Mouse (Mus musculus) small intestine, adult 2 months (tissue): ENCODE measurements around the gene Arfrp1. TPM values are rescaled to one million over a fixed set of nuclear protein-coding genes. Genes with fewer than 3 reads are reported as not detected.

ENCODE experiments used
- H3K27ac ChIP-seq: fragments of 200-500 bp; 2 replicates; pipeline ENCODE4 v1.5.1; 2012; ENCODE audit warnings: low read depth, low read length, control low read depth, inconsistent platforms; ENCODE audit not compliant: insufficient read depth
- H3K27me3 ChIP-seq: fragments of 200-500 bp; 2 replicates; pipeline ENCODE4 v1.6.1; 2012; ENCODE audit warnings: mild to moderate bottlenecking, moderate library complexity, low read length, inconsistent platforms; ENCODE audit not compliant: control insufficient read depth, insufficient read depth
- H3K36me3 ChIP-seq: fragments of 200-500 bp; 2 replicates; pipeline ENCODE4 v1.6.1; 2012; ENCODE audit warnings: mild to moderate bottlenecking, low read length, control low read depth, inconsistent platforms; ENCODE audit not compliant: control insufficient read depth, insufficient read depth
- H3K4me1 ChIP-seq: fragments of 200-500 bp; 2 replicates; pipeline ENCODE4 v1.6.1; 2012; ENCODE audit warnings: low read length, inconsistent platforms, mixed read lengths; ENCODE audit not compliant: control insufficient read depth, insufficient read depth, insufficient read length
- H3K4me3 ChIP-seq: fragments of 200-500 bp; 2 replicates; pipeline ENCODE4 v1.5.1; 2012; ENCODE audit warnings: low read depth, mild to moderate bottlenecking, control low read depth, inconsistent platforms, low read length, moderate library complexity
- CTCF ChIP-seq: fragments of 200-500 bp; IDR thresholded peaks from 2 replicates; pipeline ENCODE4 v1.5.1; 2012; ENCODE audit warnings: low read depth, mild to moderate bottlenecking, control low read depth, inconsistent platforms, low read length, moderate library complexity, mixed read lengths; ENCODE audit not compliant: insufficient replicate concordance, insufficient read length; ENCODE audit errors: extremely low read depth
- POLR2A ChIP-seq: fragments of 200-500 bp; IDR thresholded peaks from 2 replicates; pipeline ENCODE4 v1.6.1; 2012; ENCODE audit warnings: low read depth, mild to moderate bottlenecking, control low read depth, inconsistent platforms, low read length, moderate library complexity
- WGBS: fragments of 180-500 bp; shearing (Covaris S2); methylation state at CpG from one replicate; pipeline ENCODE4 v1.1.7; 2018; 5-methylcytosine and 5-hydroxymethylcytosine counted together
- polyA plus RNA-seq: library from polyadenylated mRNA; depleted of rRNA; stranded (reverse); fragments of >200 nt; gene quantifications from 2 replicates; pipeline ENCODE4 v1.2.3, GENCODE M21; 2012

Gene Arfrp1
- polyA plus RNA-seq, 1 experiment = 23.5 TPM

GRCm38 (mm10) chr2:181377230-181377629, 12.0 kb upstream of the Arfrp1 start:
- TF ChIP-seq POLR2A (no peak), CTCF (no peak)
- 53% methylated on average over 2 of the region's 2 CpGs for WGBS
- Histone ChIP-seq H3K27me3 (no peaks in the 10 kb centered on the region), H3K4me3 (no peak overlapping the region), H3K36me3 (peaks cover 39% of the 10 kb centered on the region), H3K27ac (0 out of 2 replicates have a peak overlapping the region, but pooled peaks have one; percentile 7), H3K4me1 (peaks cover 2% of the 10 kb centered on the region; the same call in 1 of the 2 replicates)

- Histone ChIP-seq H3K36me3 (peaks cover 32% of the 10 kb centered on the region), H3K27me3 (no peaks in the 10 kb centered on the region), H3K4me3 (no peak overlapping the region), H3K4me1 (peaks cover 2% of the 10 kb centered on the region; the same call in 1 of the 2 replicates), H3K27ac (no peak overlapping the region)
- TF ChIP-seq CTCF (no peak), POLR2A (no peak)
- WGBS = 93% methylated on average over 2 of the region's 2 CpGs
Measured at GRCm38 (mm10) chr2:181375787-181376186, 10.6 kb upstream of the Arfrp1 start.

- Histone ChIP-seq H3K4me1 (0 out of 2 replicates have a peak, but pooled peaks cover 8% of the 10 kb centered on the region), H3K27me3 (no peaks in the 10 kb centered on the region), H3K4me3 (no peak overlapping the region), H3K36me3 (peaks cover 13% of the 10 kb centered on the region), H3K27ac (no peak overlapping the region)
- TF ChIP-seq CTCF (no peak), POLR2A (no peak)
- whole genome bisulfite sequencing = 96% methylated on average over 5 of the region's 5 CpGs
Measured at GRCm38 (mm10) chr2:181370001-181370400, 4.8 kb upstream of the Arfrp1 start.

GRCm38 (mm10) chr2:181365655-181366075, 461 bp upstream of the Arfrp1 start:
- TF ChIP-seq CTCF (no peak), POLR2A (no peak)
- Histone ChIP-seq H3K4me1 (peaks cover 12% of the 10 kb centered on the region; the same call in 1 of the 2 replicates), H3K27ac (peak overlapping the region; percentile 78), H3K27me3 (no peaks in the 10 kb centered on the region), H3K36me3 (peaks cover 22% of the 10 kb centered on the region), H3K4me3 (peak overlapping the region; percentile 98)
- under 1% methylated on average over 20 of the region's 20 CpGs for WGBS

- no peaks in the 10 kb centered on the region for H3K27me3 ChIP-seq
- 5% methylated on average over 14 of the region's 14 CpGs for WGBS
- peak overlapping the region; percentile 98 for H3K4me3 ChIP-seq
- H3K36me3 ChIP-seq = peaks cover 26% of the 10 kb centered on the region
- peaks cover 12% of the 10 kb centered on the region; the same call in 1 of the 2 replicates for H3K4me1 ChIP-seq
- TF ChIP-seq CTCF = no peak
- TF ChIP-seq POLR2A = no peak
- no peak overlapping the region; the same call in 1 of the 2 replicates for H3K27ac ChIP-seq
Measured at GRCm38 (mm10) chr2:181364487-181364859, 731 bp downstream of the Arfrp1 start.

GRCm38 (mm10) chr2:181363946-181364345, 1.3 kb downstream of the Arfrp1 start:
- TF ChIP-seq POLR2A = no peak
- no peak for TF ChIP-seq CTCF
- 81% methylated on average over 3 of the region's 3 CpGs for WGBS

GRCm38 (mm10) chr2:181356780-181357179, 8.4 kb downstream of the Arfrp1 start:
- Histone ChIP-seq H3K36me3 (peaks cover 47% of the 10 kb centered on the region), H3K4me1 (no peaks in the 10 kb centered on the region), H3K27me3 (no peaks in the 10 kb centered on the region), H3K4me3 (no peak overlapping the region), H3K27ac (no peak overlapping the region)
- WGBS = 84% methylated on average over 3 of the region's 3 CpGs
- no peak for TF ChIP-seq CTCF
- no peak for TF ChIP-seq POLR2A

More at GRCm38 (mm10) chr2:181363946-181364345, 1.3 kb downstream of the Arfrp1 start:
- no peaks in the 10 kb centered on the region for H3K27me3 ChIP-seq
- H3K4me3 ChIP-seq = no peak overlapping the region
- H3K27ac ChIP-seq = no peak overlapping the region
- H3K36me3 ChIP-seq = peaks cover 31% of the 10 kb centered on the region
- H3K4me1 ChIP-seq = peaks cover 12% of the 10 kb centered on the region; the same call in 1 of the 2 replicates
